Mouse (Mus musculus): Measurements from ENCODE around the gene Hemk1.

Hemk1 gene

GRCm38 (mm10) chr9:107281241-107281987, 56.7 kb downstream of the Hemk1 start:
- in situ Hi-C loops (cut with MboI; ENCODE audit: unreplicated experiment in 2 of 2): loop anchor here in 1 of 2 experiments (25.0 kb wide), 1 partner anchor 1119 kb away; the partner anchor contains the start of genes Glyctk and Wdr82

GRCm38 (mm10) chr9:107280322-107281027, 57.7 kb downstream of the Hemk1 start:
- in situ Hi-C loops (cut with MboI; ENCODE audit: unreplicated experiment in 2 of 2): loop anchor here in 1 of 2 experiments (25.0 kb wide), 1 partner anchor 1118 kb away; the partner anchor contains the start of genes Glyctk and Wdr82

- in situ Hi-C loops (cut with MboI; ENCODE audit: unreplicated experiment in 2 of 2): loop anchor here in 1 of 2 experiments (25.0 kb wide), 1 partner anchor 1117 kb away; the partner anchor contains the start of genes Glyctk and Wdr82
Measured at GRCm38 (mm10) chr9:107279378-107280321, 58.5 kb downstream of the Hemk1 start.

GRCm38 (mm10) chr9:107278527-107279377, 59.4 kb downstream of the Hemk1 start:
- in situ Hi-C loops (cut with MboI; ENCODE audit: unreplicated experiment in 2 of 2): loop anchor here in 1 of 2 experiments (25.0 kb wide), 1 partner anchor 1116 kb away; the partner anchor contains the start of genes Glyctk and Wdr82

GRCm38 (mm10) chr9:107278126-107278525, 60.0 kb downstream of the Hemk1 start:
- in situ Hi-C loops (cut with MboI; ENCODE audit: unreplicated experiment in 2 of 2): loop anchor here in 1 of 2 experiments (25.0 kb wide), 1 partner anchor 1116 kb away; the partner anchor contains the start of genes Glyctk and Wdr82

GRCm38 (mm10) chr9:107277603-107278002, 60.5 kb downstream of the Hemk1 start:
- in situ Hi-C loops (cut with MboI; ENCODE audit: unreplicated experiment in 2 of 2): loop anchor here in 1 of 2 experiments (25.0 kb wide), 1 partner anchor 1115 kb away; the partner anchor contains the start of genes Glyctk and Wdr82

All from v-Abl transformed pro-B cells (cell line).